Comparison of ENCODE assay signal across 9 mouse cellular contexts in genomic region chr17:35812736-35813135, GRCm38 (mm10). TPM values are rescaled to one million over a fixed set of nuclear protein-coding genes. Genes with fewer than 3 reads are reported as not detected.
DNase-seq lines count a peak whose midpoint lies in the region; ATAC-seq and TF ChIP-seq lines count a peak whose summit lies in the region.
"Had no signal": no experiment of that assay in that cellular context is flagged by ENCODE, and none has a peak within 500 bp of the region (broad histone marks: within the 10 kb centered on the region; RNA-seq: fewer than 3 reads in every experiment).

No protein-coding gene starts in this region.

- no peak for TF ChIP-seq CTCF in kidney, adult 2 months (conservative IDR thresholded peaks at IDR 0.05; ENCODE audit: insufficient read depth, insufficient read length, low read depth, low read length)
- no peak for TF ChIP-seq CTCF in intestine, postnatal 0 days (IDR thresholded peaks at IDR 0.05; ENCODE audit: low read depth)

- H3K27ac ChIP-seq in kidney, adult 2 months (ENCODE audit: insufficient read depth, low read depth, low read length) = peak overlapping the region; percentile 83
- H3K27ac ChIP-seq in intestine, postnatal 0 days (ENCODE audit: low read depth, low read length) = peak overlapping the region; percentile 70; the same call in 1 of the 2 replicates
- H3K27ac ChIP-seq: liver, embryonic 13.5 days had no signal

- H3K4me1 ChIP-seq in kidney, adult 2 months (ENCODE audit: control insufficient read depth, insufficient read depth, low read length) = peaks cover 47% of the 10 kb centered on the region
- H3K4me1 ChIP-seq in intestine, postnatal 0 days (replicated peaks; ENCODE audit: control insufficient read depth, insufficient read depth, low read length) = peaks cover 9% of the 10 kb centered on the region

- TF ChIP-seq POLR2A in kidney, adult 2 months (IDR thresholded peaks at IDR 0.05; ENCODE audit: low read depth, low read length) = no peak

- no peak overlapping the region for H3K4me3 ChIP-seq in kidney, adult 2 months (ENCODE audit: insufficient read depth, low read depth, low read length)
- no peak overlapping the region for H3K4me3 ChIP-seq in intestine, postnatal 0 days (ENCODE audit: low read depth, low read length)
- H3K4me3 ChIP-seq: liver, embryonic 13.5 days had no signal

- ATAC-seq in intestine, postnatal 0 days = no peak

- H3K9ac ChIP-seq in intestine, postnatal 0 days (ENCODE audit: low read depth, low read length) = no peak overlapping the region
- H3K9ac ChIP-seq: liver, embryonic 13.5 days had no signal

- H3K4me2 ChIP-seq in intestine, postnatal 0 days (replicated peaks; ENCODE audit: low read depth) = no peak overlapping the region
- H3K4me2 ChIP-seq: liver, embryonic 13.5 days had no signal

- no peaks in the 10 kb centered on the region for H3K36me3 ChIP-seq in kidney, adult 2 months (ENCODE audit: control insufficient read depth, insufficient read depth, low read length)
- no peaks in the 10 kb centered on the region for H3K36me3 ChIP-seq in intestine, postnatal 0 days (ENCODE audit: control insufficient read depth, insufficient read depth)
- H3K36me3 ChIP-seq: liver, embryonic 13.5 days had no signal

- 30% methylated on average over 6 of the region's 6 CpGs for WGBS in kidney, adult 2 months
- 68% methylated on average over 6 of the region's 6 CpGs for WGBS in intestine, postnatal 0 days

- DNase-seq in kidney, adult 2 months = peak; percentile 60
- no peak for DNase-seq in kidney, adult 18-20 months
- peak; percentile 49 for DNase-seq in urinary bladder, postnatal 14 days (ENCODE audit: low spot score)
- no peak for DNase-seq in urinary bladder, postnatal 36 days (ENCODE audit: low spot score in 2 of 2)
- no peak for DNase-seq in adrenal gland, adult 2 months
- DNase-seq in c-Kit-positive CD71-positive TER-119-positive erythroid progenitor cells, embryonic 14.5 days (ENCODE audit: low spot score) = no peak
- DNase-seq: cerebellum, adult 11 months; liver, embryonic 13.5 days had no signal

- H3K9me3 ChIP-seq in intestine, postnatal 0 days (ENCODE audit: control insufficient read depth) = no peaks in the 10 kb centered on the region
- H3K9me3 ChIP-seq: liver, embryonic 13.5 days had no signal

- H3K27me3 ChIP-seq in kidney, adult 2 months (replicated peaks; ENCODE audit: control insufficient read depth, insufficient read depth, low read length) = no peaks in the 10 kb centered on the region
- no peaks in the 10 kb centered on the region for H3K27me3 ChIP-seq in intestine, postnatal 0 days (replicated peaks; ENCODE audit: control insufficient read depth, insufficient read depth, low read length)
- H3K27me3 ChIP-seq: liver, embryonic 13.5 days had no signal

RNA-seq across cellular contexts. Expression of gene Ier3, which starts 8.7 kb away (rescaled TPM):
- 26.3 and 28.4 TPM in 2 replicates for polyA plus RNA-seq in kidney, adult 2 months (2012; rRNA removed)
- 34.6 and 36.9 TPM in 2 replicates for polyA plus RNA-seq in intestine, postnatal 0 days (2015; fragmentation: Nextera tagmentation; extraction: Ambion mirVana)
- 10 to 100 TPM in 1 of 2 experiments, 1 to 10 TPM in 1; 9.6 to 13.8 TPM for total RNA-seq in adrenal gland, adult 2 months (2021)
- 17.1 and 17.6 TPM in 2 replicates for polyA plus RNA-seq in adrenal gland, adult 2 months (2012; rRNA removed)

RNA-seq across cellular contexts. Expression of gene Flot1, which starts 10.3 kb away (rescaled TPM):
- 45.3 and 45.7 TPM in 2 replicates for polyA plus RNA-seq in kidney, adult 2 months (2012; rRNA removed)
- 56.4 and 57.8 TPM in 2 replicates for polyA plus RNA-seq in intestine, postnatal 0 days (2015; fragmentation: Nextera tagmentation; extraction: Ambion mirVana)
- 10 to 100 TPM; 59.0 to 74.4 TPM for total RNA-seq in adrenal gland, adult 2 months (2021)
- polyA plus RNA-seq in adrenal gland, adult 2 months (2012; rRNA removed) = 61.0 and 66.2 TPM in 2 replicates

RNA-seq across cellular contexts. Expression of gene Tubb5, which starts 25.4 kb away (rescaled TPM):
- 98.9 and 109 TPM in 2 replicates for polyA plus RNA-seq in kidney, adult 2 months (2012; rRNA removed)
- 233 and 240 TPM in 2 replicates for polyA plus RNA-seq in intestine, postnatal 0 days (2015; fragmentation: Nextera tagmentation; extraction: Ambion mirVana)
- total RNA-seq in adrenal gland, adult 2 months (2021) = 100 to 1,000 TPM; 152 to 198 TPM
- 137 and 156 TPM in 2 replicates for polyA plus RNA-seq in adrenal gland, adult 2 months (2012; rRNA removed)

RNA-seq across cellular contexts. Expression of gene Mdc1, which starts 28.6 kb away (rescaled TPM):
- polyA plus RNA-seq in kidney, adult 2 months (2012; rRNA removed) = 5.7 TPM in 2 replicates
- 2.3 and 2.7 TPM in 2 replicates for polyA plus RNA-seq in intestine, postnatal 0 days (2015; fragmentation: Nextera tagmentation; extraction: Ambion mirVana)
- total RNA-seq in adrenal gland, adult 2 months (2021) = 10 to 100 TPM; 15.4 to 20.8 TPM
- polyA plus RNA-seq in adrenal gland, adult 2 months (2012; rRNA removed) = 3.6 and 5.9 TPM in 2 replicates

RNA-seq across cellular contexts. Expression of gene Nrm, which starts 48.4 kb away (rescaled TPM):
- polyA plus RNA-seq in kidney, adult 2 months (2012; rRNA removed) = 4.0 and 6.3 TPM in 2 replicates
- 19.8 and 20.6 TPM in 2 replicates for polyA plus RNA-seq in intestine, postnatal 0 days (2015; fragmentation: Nextera tagmentation; extraction: Ambion mirVana)
- total RNA-seq in adrenal gland, adult 2 months (2021) = 1 to 10 TPM; 3.3 to 4.8 TPM
- 9.3 and 11.7 TPM in 2 replicates for polyA plus RNA-seq in adrenal gland, adult 2 months (2012; rRNA removed)

Comparison
In these comparisons a context has a peak if more than half of its experiments do, and no peak if none do; other contexts are left out.
1. DNase-seq: peak in kidney, adult 2 months (single experiment) and urinary bladder, postnatal 14 days (single experiment); none in kidney, adult 18-20 months (single experiment), urinary bladder, postnatal 36 days (0 of 2), adrenal gland, adult 2 months (single experiment) and c-Kit-positive CD71-positive TER-119-positive erythroid progenitor cells, embryonic 14.5 days (single experiment).